Mouse (Mus musculus): ENCODE measurements around the gene Ece1.
A peak's percentile ranks its signal among the peaks of the same experiment; 100 is the strongest.
"Not testable (repeated sequence)": the region's sequence is repeated elsewhere in the genome, so short reads cannot be mapped to it uniquely, and the experiment has no call there.

Ece1 gene

GRCm38 (mm10) chr4:137862019-137862418, at the start of gene Ece1:
Ece1 (plus strand) TSS chr4:137862237.
- DNase-seq, result peak; percentile 93

DNA sequence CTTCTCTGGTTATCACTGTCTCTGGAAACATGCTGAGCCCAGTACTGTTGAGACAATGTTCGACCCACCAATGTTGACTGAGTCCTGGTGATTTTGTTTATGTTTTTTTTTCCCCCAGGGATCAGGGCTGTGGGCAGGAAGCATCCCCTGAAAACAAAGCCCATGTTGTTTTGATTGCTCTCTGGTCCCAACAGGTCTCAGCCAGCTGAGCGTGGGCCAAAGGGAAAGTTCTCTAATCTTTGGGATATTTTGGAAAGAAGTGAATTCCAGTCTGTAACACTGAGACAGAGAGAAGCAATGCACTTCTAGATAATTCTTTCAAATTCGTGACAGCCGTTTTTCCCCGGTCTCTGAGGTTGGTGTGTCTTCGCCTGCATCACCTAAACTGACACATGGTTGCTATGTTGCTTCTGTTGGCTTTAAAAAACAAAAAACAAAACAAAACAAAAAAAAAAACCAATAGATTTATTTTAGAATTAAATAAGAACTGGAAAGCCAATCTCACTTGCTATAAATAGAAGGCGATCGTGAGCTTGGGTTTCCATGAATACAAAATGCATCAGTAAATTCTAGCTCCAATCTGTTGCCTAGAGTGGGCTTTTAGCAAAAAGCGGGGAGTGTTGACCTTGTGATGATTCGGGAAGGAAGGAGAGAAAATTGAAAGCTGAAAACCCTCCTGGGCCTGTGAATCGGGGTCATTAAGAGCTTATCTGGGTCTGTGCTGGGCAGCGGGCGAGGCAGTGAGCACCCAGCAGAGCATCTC, 48.9 kb upstream of the Ece1 start:
- no peak for DNase-seq

GRCm38 (mm10) chr4:137814140-137814539, 47.9 kb upstream of the Ece1 start:
- no peak for DNase-seq

DNA sequence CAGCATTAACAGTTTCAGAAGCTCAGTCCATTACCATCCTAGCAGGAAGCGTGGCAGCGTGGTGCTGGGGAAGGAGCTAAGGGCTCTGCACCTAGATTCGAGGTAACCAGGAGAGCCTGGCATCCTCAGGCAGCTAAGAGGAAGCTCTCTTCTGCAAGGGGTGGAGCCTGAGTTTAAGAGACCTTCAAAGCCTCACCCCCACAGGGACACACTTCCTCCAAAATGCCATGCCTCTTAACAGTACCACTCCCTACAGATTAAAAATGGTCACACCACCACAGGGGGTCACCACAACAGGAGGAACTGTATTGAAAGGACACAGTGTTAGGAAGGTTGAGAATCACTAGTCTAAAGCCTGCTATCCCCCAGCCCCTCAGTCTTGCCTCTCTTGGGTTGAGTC, 46.6 kb upstream of the Ece1 start:
- no peak for DNase-seq

DNA sequence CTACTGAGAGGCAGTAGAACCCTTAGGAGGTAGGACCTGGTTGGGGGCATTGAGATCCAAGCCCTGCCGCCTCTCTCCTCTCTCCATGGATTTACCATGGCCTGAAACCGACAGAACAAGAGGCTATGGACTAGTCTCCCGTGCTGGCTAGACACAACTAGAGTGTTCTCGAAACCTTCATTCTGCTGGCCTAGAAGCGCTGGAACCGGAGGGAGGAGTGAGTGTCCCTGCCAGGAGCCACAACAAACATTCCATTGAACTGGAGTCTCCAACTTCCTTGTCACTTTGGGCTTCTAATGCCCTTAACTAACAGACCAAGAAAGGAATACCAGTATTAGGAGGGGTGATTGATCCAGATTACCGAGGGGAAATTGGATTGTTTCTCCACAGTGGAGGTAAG, 45.8 kb upstream of the Ece1 start:
- no peak for DNase-seq

DNA sequence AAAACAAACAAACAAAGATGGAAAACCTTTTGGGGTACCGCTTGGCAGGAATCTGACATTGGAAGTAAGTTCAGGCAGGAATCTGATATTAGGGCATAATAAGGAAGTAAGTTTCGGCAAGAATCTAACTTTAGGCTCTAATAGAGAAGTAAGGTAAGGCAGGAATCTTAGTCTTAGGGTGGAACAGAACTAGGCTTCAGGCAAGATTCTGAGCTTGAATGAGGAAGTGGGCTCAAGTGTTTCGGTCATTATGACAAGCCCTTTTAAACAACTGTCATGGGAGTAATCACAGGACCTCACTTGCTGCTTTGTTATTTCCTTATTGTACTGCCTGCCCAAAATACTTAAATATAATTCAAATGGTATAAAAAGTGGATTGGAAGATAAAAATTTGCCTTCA, 43.7 kb upstream of the Ece1 start:
- DNase-seq, result no peak

GRCm38 (mm10) chr4:137819487-137819886, 42.5 kb upstream of the Ece1 start:
- no peak for DNase-seq

DNA sequence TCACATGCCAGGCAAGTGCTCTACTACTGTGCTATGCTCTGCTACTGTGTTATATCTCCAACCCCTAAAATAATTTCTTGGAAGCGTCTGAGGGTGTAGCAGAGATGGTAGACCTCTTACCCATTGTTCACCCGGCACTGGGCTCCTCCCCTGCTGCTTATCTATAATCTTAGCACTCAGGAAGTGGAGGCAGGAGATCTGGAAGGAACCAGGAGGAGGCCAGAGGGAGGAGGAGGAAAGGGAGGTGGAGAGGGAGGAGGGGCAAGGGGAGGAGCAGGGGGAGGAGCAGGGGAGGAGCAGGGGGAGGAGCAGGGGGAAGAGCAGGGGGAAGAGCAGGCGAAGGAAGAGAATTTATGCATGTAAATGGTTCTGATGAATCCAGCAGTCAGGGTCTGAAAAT, 41.3 kb upstream of the Ece1 start:
- no peak for DNase-seq

DNA sequence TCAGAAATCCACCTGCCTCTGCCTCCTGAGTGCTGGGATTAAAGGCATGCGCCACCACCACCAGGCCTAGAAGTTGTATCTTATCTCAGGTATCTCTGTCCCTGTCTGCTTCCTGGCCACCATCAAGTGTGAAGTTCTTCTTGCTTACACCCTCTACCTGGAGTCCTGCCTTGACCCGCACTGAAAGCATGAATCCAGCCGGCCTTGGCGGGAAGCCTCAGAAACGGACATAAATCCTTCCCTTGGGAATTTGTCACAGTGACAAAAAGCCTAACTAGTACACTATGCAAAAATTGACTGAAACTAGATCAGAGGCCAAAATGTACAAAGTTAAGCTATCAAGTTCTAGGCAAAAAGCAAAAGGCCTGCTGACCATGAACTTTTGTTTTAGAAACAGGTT, 39.5 kb upstream of the Ece1 start:
- no peak for DNase-seq

DNA sequence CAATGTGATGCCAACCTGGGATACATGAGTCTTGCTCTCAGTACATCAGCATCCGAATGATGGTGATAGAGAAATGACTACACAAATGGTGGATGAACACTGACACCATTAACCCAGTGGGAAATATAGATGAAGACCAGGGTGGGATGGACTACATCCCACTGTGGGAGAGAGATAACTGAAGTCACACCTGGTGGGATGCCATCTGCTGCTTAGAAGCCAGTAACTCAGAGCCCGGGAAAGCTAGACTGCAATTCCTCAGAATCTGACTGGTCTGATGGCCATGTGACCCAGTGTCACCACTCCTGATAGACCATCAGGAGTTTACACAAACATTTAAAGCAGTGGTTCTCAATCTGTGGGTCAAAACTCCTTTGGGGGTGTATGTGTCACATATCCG, 38.5 kb upstream of the Ece1 start:
- no peak for DNase-seq

DNA sequence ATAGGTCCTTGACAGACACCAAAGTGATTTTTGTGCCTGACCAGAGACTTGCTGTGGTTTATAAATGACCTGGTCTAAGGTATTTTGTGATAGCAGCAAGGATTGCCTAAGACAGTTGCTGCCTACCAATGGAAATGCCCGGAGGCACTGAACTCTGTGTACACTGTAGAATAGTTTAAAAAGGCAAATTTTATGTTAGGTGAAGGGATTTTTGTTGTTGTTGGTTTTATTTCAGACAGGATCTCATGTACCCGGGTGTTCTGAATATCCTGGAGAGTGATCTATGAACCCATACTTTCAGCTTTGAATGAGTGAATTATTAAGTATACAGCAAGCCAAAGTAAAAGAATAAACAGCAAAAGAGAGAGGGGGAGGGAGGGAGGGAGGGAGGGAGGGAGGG, 37.2 kb upstream of the Ece1 start:
- no peak for DNase-seq

- no peak for DNase-seq
Observed at GRCm38 (mm10) chr4:137830380-137830779, 31.7 kb upstream of the Ece1 start.

DNA sequence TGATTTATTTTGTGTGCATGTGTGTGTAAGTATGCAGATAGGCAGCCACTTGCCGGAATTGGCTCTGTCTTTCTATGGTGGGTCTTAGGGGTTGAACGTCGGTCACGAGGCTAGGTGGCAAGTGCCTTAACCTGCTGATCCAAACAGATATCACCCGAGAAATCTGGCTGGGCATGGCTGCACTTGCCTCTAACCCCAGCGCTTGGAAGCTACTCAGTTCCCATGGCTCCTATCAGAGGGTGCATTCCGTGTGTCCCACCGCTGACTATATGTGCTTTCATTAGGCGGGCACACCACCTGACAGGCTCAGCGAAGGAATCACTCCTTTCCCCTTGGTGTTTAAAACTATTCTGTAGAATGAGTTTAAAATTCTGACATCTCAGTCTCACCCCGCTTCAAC, 30.4 kb upstream of the Ece1 start:
- DNase-seq, result no peak

DNA sequence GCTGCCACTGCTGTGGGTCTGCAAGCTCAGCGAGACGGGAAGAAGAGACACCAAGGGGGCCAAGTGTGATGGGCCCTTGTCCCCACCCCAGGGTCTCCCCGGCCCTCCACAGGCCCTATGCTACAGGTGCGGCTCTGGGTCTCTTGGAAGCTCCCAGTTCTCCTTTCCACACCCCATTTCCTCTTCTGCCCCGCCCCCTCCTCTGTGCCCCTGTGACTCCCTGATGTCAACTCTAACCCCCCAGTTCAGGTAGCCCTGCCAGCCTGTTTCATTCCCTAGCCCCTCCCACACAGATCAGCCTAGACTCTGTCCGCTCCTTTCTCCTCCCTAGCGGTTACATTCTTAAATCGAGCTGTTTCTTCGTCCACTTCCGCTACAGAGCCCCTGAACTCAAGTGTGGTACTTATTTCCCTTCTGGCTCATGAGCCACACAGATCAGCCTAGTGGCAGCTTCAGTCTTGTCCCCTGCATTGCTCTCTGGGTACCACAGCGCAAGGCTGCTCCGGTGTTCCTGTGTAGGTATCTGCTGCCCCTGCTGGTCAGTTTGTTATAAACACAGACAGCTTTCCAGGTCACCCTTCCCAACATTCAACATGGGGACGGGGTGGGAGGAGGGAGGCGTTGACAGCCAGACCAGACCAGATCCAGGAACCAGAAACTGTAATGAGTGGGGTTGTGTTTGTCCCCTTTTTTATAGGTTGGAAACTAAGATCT, 26.3 kb upstream of the Ece1 start:
- peak; percentile 76 for DNase-seq

- DNase-seq, result no peak
Observed at GRCm38 (mm10) chr4:137836741-137837140, 25.3 kb upstream of the Ece1 start.

- no peak for DNase-seq
Observed at GRCm38 (mm10) chr4:137837792-137838191, 24.2 kb upstream of the Ece1 start.

DNA sequence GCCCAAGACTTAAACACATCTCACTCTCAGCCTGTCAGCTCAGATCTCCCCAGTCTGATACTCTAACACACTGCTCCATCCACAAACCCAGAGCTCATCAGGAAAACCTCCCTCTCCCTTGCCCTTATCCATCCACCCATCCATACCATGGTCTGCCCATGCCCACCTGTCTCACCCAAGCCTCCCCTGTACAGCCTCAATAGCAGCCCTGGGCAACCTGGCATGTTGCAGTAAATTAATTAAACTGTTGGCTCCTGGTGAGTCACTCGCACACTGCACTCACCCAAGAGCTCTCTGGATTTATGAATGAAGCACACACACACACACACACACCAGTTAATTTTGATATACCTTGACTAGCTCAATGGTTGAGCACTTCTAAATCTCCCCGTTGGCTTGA, 23.2 kb upstream of the Ece1 start:
- no peak for DNase-seq

- DNase-seq, result no peak
Observed at GRCm38 (mm10) chr4:137839452-137839851, 22.6 kb upstream of the Ece1 start.

DNA sequence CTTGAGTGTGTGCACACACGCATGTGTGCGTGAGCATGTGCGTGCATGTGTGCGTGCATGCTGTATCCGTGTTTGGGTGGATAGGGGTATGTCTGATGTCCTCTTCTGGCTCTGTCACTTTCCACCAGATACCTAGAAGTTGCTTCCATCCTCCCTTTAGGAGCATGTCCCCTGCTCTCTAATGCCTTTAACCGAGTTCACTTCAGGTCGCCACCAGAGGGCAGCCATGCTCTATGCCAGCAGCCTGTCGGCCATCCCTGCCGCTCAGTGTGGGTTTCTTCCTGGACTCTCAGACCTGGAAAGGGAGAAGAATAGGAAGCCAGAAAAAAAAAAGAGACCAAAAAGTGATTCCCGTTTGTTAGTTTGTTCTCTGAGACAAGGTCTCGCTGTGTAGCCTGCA, 17.4 kb upstream of the Ece1 start:
- DNase-seq, result peak; percentile 65

GRCm38 (mm10) chr4:137847651-137848050, 14.4 kb upstream of the Ece1 start:
- DNase-seq, result not testable (repeated sequence)

GRCm38 (mm10) chr4:137850161-137850560, 11.9 kb upstream of the Ece1 start:
- DNase-seq, result no peak

DNA sequence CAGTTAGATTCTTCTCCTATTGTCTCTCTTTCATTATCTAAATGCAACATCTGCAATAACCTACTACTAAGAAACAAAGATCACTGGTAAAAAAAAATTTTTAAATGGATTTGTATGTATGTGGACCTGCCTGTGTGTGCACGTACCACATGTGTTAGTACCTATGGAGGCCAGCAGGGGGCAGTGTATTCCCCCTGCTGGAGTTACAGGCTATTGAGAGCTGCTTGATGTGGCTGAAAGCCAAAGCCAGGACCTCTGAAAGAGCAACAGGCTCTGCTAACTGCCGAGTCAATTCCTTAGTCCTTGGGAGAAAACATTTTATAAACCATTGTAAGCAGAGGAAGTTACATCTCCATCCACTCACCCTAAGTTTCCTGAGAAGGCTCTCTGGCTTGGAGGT, 10.6 kb upstream of the Ece1 start:
- DNase-seq, result no peak

DNA sequence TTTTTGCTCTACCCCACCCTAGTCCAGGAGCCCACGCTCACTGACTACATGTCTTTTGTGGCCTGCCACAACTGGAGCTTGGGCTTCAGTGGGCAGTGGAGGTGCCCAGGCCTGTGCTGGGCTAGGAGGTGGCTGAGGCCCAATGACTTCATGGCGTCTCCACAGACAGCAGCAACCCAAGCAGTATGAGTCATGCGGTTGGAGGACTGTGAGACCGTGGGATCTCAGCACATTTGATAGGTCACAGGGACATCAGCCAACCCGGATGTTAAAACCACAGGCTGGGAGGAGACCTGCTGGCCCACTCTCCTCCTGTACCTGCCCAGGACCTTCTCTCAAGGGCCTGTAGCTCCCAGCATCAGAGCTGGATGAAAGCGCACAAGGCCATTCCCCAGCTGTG, 8.2 kb upstream of the Ece1 start:
- no peak for DNase-seq

GRCm38 (mm10) chr4:137855741-137856341, 6.2 kb upstream of the Ece1 start:
- no peak for DNase-seq
